Mouse (Mus musculus) gonadal fat pad, adult 2 months (tissue): ENCODE results near the gene Acvr1b. TPM values are rescaled to one million over a fixed set of nuclear protein-coding genes. Genes with fewer than 3 reads are reported as not detected.

ENCODE experiments used
- DNase-seq: peaks from one replicate; pipeline ENCODE4 v3.0.0-alpha.2; 2012; ENCODE audit warnings: low read depth
- polyA plus RNA-seq: library from polyadenylated mRNA; depleted of rRNA; stranded (reverse); fragments of >200 nt; gene quantifications from 2 replicates; pipeline ENCODE4 v1.2.3, GENCODE M21; 2012; rRNA removed

The Acvr1b gene
- 32.7 and 35.4 TPM in 2 replicates for polyA plus RNA-seq

DNA sequence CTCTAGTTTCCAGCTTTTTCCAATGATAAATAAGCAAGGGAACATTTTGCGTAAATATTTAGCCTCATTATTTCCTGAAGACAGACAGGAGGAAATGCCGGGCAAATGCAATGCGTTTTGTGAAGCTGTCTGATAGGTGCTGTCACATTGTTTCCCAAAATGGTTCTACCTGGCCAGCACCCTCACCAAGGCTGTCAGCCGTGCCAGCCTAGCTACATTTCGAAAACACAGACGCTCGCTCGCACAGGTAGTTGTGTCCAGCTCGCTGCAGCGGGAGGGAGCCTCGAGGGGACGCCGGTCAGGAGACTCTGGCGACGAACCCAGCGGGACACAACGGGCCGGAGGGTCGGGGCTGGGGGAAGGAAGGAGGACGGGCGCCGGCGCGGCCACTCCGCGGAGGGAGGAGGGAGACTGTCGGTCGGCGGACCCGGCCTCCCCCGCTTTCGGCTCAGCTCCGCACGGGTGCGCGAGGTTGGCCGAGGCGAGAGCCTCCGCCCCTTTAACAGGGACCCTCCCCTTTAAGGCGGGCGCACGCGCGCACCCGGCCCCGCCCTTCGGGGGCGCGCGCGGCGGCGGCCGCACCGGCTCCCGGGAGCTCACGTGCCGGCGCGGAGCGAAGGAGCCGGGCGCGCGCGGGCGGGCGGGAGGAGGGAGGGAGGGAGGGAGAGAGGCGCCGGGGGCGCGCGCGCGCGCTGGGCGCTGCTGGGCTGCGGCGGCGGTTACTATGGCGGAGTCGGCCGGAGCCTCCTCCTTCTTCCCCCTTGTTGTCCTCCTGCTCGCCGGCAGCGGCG, at the start of gene Acvr1b:
Gene Acvr1b, plus strand, starts transcription at position 647 of the 791 bp plus-strand sequence.
- no peak for DNase-seq

DNA sequence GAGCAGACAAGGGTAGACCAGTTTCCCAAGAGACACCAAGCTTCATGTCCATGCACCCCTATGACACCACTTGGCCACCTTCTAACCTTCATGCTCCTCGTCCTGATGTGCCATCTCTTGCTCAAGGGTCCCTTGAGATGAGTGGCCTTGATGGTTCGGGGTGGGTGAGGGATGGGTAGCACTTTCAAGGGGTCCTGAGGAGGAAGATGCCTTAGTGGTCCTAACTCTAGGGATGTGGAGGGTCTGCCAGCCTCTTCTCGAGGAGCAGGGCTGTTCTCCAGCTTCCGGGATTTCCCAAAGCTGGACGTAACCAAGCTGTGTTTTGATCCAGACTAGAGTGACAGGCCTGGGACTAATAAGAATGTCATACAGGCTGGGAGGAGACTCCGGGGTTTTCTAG, 48.3 kb upstream of the Acvr1b start:
- no peak for DNase-seq

DNA sequence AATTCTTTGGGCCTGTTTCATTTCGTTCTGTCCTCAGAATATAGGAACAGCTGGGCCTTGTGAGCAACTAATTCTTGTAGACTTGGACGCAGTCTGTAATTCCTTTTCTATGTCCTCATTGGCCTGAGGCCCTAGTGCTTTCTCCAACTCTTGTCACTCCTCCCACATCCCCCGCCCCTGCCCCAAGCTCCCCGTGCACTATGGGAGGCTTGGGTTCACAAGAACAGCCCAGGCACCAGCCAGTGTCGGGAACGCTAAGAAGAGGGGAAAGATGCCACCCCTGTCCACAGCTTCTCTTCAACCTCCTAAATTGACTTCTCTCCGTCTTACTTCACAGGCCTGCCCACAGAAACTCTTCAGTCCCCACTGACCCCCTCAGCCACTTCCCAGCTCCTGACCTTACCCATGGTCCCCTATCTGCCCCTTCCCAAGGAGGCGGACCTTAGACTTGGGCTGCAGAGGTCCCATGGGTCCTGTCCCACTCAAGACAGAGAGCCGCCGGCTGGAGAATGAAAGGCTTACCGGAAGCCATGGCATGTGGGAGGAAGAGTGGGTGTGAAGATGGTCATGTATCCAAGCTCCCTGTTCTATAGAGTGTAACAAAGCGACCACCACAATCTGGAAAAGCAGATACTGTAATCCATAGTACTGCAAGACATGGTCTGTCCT, 46.9 kb upstream of the Acvr1b start:
- no peak for DNase-seq

DNA sequence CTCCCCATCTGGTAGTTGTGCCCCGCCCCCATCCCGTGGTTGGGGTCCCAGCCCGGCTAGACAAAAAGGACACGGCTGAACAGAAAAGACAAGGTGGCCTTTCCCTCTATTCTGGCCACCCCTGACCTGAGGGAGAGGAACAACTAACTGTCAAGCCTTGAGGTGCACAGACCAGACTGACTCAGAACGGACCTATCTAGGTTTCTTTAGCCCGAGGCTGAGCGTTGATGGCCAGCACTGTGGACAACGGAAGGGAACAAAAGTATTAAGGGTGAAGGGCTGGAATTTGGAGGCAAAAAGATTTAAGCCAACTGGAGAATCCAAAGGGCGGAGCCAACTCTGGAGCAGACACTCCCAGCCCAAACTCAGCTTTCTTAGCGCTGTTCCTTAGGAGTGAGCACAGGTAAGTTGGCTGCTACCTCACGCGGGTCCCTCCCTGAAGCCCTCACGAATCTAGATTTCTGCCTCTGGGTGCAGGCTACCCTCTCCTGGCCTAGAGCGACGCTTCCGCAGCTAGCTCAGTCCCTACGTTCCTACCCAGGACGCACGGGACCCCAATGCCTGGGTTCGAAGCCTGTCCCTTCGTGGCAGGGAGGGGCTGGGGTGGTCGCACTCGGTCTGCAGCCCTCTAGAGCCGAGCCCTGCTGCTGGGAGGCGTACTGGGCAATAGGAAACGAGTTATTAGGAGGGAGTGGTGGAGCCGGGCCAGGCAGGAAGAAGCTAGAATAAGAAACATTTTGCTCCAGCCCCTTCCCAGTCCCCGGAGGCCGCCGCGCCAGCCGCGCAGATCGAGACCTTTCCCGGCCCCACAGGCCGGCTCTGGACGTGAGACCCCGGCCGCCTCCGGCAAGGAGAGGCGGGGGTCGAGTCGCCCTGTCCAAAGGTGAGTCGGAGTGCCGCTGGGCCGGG, 45.4 kb upstream of the Acvr1b start, which contains the start of gene Acvrl1:
Gene Acvrl1, plus strand, starts transcription at position 342 of the 909 bp plus-strand sequence.
- DNase-seq, result no peak

DNA sequence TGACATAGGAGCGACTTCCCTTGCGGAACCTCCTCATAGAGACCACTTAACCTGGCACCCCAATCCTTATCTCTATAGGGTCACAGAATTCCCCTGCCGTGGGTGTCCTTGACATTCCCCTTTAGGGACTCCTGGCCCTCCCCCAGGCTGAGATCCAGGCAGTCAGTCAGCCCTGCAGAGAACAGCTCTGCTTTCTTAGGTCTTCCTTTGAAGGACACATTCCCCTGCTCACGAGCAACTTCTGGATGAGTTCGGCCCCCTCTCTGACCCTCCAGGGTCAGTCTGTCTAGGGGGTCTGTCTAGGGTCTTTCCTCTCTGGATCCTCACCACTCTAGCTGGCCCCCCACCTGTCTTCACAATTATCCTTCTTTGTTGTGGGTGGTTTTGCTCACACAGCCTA, 44.5 kb upstream of the Acvr1b start:
- no peak for DNase-seq

DNA sequence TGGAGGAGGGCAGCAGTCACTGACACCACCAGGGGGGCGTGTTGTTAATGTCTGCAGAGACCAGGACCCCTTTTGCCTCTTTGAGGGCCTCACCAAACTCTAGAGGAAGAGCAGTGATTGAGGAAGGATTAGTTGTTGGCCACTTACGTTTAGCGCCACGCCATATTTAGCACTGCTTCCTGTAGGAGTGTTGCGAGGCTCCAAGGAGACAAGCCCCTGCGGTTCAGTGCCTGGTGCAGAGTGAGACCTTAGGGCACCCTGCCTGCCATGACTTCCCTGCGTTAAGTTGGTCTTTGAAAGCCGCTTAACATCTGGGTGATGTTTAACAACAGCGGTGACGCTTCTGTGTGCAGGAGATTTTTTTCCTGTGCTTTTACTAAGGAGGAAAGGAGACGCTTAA, 42.4 kb upstream of the Acvr1b start:
- DNase-seq, result no peak

DNA sequence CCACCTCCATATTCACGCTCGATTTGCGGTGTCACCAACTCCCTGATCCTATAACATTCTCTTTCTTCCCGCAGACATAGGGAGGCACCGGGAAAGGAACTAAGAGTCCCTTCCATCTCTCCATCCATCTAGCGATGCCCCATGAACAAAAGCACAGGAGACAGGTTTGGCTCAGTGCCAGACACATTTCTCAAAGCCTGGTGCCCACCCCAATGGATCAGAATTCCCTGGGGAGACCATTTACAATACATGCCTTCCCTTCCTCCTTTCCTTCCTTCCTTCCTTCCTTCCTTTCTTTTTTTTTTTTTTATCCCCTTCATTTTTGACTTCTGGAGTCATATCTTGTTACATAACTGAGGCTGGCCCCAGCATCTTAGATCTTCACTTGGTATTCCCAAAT, 41.8 kb upstream of the Acvr1b start:
- DNase-seq, result no peak

DNA sequence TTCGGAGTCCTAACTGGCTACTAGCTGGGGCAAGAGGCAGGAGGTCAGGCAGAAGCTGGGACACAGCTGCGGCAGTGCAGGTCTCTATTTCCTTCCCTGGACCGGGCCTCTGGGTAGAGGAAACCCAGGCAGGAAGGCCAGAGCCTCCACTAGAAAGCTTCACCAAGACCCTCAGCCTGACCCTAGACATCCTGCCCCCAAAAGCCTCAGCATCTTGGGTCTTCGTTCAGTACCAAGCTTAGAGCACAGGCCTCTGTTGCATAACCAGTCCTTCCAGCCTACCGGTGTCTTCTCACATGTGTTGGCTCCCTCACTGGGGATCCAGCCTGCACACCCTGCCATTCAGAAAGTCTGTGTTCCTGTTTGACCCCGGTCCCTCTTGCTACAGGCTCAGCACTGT, 41.1 kb upstream of the Acvr1b start:
- DNase-seq, result no peak

DNA sequence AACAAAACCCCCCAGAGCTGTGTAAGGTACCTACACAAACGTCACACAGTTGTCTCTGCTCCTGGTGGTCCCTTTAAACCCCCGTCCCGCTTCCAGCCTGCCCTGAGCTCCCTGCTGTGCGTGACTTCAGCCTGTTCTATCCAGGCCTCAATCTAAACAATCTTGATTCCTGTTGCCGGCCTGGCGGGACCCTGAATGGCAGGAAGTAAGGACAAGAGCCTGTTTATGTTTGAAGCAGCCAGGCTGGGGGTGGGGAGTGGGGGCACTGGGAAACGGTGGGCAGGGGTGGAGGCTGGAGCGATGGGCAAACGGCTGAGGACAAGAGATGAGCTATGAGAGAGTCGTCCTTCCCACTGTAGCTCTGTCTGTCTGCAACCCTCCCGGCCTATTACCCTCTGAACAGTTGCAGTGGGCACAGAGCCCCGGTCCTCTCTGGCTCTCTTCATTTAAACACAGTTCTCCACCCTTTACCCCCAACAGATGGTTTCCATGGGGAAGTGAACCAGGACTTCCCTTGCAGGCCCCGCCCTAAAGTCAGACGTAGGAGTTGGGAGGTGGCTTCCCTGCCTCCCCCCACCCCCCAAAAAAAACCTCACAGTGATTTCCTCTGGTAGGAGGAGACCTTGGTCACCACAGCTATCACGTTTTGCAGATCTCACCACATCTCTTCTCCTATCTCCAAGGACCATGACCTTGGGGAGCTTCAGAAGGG, 39.7 kb upstream of the Acvr1b start:
- DNase-seq, result no peak

DNA sequence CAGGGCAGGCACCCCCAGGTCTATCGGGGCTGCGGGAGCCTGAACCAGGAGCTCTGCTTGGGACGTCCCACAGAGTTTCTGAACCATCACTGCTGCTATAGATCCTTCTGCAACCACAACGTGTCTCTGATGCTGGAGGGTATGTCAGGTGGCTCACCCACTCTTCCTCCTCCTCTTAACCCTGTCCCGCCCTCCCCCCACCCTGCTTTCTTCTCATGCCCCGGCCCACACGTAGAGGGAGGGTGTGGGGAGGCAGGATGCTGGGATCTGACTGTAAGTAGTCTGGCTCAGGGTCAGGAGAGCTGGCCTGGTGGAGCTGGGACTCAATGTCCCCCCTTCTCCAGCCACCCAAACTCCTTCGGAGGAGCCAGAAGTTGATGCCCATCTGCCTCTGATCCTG, 38.5 kb upstream of the Acvr1b start:
- no peak for DNase-seq

DNA sequence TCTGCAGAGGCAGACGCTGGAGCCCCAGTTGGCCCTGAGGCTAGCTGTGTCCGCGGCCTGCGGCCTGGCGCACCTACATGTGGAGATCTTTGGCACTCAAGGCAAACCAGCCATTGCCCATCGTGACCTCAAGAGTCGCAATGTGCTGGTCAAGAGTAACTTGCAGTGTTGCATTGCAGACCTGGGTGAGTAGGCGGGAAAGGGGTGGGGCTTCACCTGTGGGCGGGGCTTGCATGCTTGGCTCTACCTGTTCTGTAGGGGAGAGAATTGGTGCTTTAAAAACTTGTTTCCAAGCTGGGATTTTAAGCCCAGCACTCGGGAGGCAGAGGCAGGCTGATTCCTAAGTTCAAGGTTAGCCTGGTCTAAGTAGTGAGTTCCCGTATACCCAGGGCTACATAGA, 36.4 kb upstream of the Acvr1b start:
- no peak for DNase-seq

DNA sequence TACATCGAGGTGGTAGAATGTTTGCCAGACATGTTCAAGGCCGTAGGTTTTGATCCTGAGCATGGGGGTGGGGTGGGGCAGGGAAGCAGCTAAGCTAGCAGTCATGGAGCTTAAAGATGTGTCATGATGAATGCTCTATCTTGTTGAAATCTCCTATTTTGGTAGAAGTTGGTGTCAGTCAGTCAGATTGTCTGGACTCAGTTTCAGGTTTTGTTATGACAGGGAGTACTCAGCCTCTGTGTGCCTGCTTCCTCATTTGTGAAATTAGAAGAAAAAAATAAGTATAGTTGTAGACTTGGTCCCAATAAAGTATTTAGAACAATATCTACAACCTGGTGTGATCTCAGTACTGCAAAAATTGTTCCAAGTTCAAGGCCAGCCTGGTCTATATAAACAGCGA, 35.2 kb upstream of the Acvr1b start:
- no peak for DNase-seq

DNA sequence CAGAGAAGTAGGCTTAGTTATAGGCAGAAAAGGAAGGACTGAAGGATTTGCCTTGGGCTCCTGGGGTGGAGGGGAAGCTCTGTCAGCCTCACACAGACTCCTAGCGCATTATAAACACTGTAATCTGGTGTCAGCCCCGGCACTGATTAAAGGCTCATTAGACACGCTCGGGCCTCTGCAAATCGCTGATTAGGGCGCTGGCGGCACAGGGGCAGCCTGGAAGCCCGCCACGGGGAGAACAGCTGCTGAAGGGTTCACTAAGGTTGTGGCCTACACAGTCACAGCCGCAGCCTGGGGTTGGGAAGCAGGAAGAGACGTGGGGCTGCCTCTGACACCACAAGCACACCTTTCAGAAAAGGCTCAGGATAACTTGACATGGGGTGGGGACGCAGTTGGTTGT, 34.0 kb upstream of the Acvr1b start:
- DNase-seq, result no peak

DNA sequence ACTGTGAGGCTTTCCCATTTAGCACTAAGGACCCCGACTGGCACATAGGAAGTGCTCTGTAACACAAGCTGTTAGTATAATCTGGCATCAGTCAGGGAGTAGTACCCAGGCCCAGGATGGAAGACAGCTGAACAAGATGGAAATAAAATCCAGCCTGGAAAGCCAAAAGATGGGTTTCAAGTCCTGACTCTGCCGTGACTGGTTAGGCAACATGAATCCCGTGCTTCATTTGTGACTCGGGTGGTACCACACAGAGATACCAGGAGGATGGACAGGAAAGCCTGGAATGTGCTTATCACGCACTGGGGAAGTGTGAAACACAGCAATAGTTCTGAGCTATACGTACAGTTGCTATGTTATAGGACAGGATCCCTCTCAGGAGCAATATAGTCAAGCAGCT, 33.3 kb upstream of the Acvr1b start:
- no peak for DNase-seq

DNA sequence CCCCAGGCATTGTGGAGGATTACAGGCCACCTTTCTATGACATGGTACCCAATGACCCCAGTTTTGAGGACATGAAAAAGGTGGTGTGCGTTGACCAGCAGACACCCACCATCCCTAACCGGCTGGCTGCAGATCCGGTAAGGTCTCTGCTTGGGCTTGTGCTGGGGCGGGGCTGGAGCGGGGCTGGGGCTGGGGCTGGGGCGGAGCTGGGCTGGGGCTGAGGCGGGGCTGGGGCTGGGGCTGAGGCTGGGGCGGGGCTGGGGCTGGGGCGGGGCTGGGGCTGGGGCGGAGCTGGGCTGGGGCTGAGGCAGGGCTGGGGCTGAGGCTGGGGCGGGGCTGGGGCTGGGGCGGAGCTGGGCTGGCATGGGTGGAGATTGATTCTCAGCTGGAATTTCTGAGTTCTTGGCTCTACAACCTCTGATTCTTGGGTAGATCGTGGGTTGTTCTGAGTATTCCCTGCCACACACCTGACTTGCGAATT, 32.8 kb upstream of the Acvr1b start:
- DNase-seq, result no peak

DNA sequence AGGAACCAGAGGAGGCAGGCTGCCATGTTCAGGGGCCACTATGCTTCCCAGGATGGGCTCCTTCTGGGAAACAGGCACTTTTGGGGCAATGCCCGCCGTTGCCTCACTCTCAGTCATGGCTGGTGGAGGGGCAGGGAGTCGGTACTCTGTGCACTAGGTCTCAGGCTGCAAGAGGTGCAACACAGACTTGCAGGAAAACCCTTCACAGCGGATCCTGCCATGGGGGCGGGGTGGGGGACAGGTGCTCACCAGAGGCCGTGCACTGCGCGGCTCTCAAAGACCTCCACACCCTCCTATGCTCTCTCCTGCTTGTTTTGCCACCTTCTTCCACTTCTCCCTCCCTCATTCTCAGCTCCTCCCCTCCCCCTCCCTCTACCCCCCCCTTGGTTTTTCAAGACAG, 31.2 kb upstream of the Acvr1b start:
- no peak for DNase-seq

DNA sequence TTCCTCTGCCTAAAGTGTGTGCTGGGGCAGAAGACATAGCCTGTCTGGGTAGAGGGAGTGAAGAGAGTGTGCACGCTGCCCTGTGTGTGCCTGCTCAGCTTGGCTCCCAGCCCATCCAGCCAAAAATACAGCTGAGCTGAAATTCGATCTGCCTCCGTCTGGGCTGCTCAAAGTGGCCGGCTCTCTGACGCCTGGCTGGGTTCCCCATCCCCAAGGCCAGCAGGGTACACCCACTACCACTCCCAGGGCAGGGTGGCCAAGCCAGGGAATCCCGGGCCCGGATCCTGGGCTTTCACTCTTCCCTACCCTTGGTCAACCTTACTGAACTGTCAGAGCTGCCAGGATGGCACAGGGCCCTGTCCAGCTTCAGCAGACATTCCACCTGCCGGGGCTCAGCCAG, 30.4 kb upstream of the Acvr1b start:
- DNase-seq, result no peak

DNA sequence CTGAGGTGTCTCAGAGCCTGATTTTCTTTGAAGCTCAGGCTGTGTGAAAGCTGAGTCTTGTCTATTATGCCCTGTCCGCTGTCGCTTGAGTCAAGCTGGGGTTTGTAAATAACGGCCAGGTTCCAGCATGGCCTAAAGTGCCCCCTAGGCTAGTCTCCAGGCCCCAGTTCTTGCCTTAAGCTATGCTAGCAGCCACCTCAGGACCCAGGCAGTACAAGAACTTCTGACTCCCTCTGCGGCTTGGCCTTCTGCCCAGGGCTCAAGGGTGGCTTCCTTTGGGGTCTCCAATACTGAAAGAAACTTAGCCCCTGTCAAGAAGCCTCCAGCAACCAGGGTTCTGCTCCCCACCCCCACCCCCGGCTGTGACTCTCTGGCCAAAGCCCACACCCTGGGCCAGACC, 29.7 kb upstream of the Acvr1b start:
- DNase-seq, result no peak

DNA sequence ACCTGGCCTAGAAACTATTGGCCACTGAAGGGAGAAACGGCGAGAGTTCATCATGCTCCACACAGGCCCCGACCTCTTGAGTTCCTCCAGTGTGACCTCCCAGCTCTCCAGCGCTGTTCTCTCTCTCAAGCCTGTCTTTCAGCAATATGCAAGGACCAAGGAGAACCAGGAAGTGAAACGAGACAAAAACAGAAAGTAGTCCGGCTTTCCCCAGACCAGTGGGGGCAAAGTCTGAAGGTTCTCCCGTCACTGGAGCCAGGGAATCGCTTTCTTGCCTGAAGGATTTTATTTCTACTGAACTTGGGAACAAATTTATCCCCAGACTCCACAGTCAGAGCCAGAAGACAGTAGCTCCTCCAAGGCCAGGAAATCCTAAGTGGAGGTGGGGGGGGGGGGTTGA, 29.1 kb upstream of the Acvr1b start:
- DNase-seq, result no peak

DNA sequence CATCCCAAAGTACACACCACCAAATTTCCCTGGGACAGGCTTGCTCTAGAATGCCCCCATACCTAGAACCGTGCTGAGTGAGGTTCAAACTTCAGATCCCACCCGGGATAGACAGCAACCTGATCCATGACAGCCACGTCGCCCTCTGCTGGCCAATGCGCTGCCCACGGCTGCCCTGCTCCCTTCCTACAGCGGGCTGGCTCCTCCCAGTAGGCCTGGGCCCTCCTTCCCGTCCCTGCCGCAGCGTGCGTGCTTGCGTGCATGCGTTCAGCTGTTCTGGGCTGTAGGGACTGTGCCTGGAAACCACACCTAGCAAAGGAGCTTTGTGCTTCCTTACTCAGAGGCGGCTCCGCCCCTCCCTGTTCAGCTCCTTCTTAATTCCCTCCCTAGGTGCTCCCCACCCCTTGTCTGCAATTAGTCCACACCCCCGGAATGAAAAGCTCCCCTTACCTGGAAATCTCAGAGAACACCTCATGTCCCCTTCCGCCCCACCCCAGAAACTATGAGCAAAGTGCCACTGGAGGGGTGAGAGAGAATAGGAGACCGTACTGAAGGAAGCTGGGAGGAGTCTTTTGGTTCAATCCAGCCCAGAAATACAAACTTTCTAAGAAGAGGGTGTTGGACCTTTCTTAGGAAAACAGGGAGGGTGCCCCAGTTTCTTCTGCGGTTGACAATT, 28.3 kb upstream of the Acvr1b start:
- no peak for DNase-seq
